Mouse (Mus musculus) heart, postnatal 4 days (tissue): ENCODE data around the gene Dync1li1. TPM values are rescaled to one million over a fixed set of nuclear protein-coding genes. Genes with fewer than 3 reads are reported as not detected.
"Not testable (repeated sequence)": the region's sequence is repeated elsewhere in the genome, so short reads cannot be mapped to it uniquely, and the experiment has no call there.

Experiments
- DNase-seq: peaks from one replicate; pipeline ENCODE4 v3.0.0; 2021
- total RNA-seq, 2 experiments: library from RNA; stranded (reverse); gene quantifications; 2 replicates each; pipeline ENCODE4 v1.2.3; 2021

Dync1li1 gene
- total RNA-seq, 2 experiments from 2014 or later: 77.0 to 77.2 TPM

DNA sequence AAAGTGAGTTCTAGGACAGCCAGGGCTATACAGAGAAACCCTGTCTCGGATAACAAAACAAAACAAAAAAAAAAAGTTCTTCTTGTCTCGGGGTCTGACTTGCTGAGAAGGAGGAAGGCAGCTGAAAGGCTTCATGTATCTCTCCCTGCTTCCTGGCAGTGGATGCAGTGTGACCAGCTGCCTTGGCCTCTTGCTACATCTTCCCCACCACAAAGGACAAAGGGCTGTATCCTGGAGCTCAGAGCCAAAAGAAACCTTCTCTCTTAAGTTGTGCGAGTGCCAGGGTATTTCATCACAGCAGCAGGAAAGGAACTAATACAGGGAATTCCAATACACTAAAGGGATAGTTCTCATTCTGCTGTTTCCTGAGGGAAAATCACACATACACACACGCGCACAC lies 10.0 kb upstream of the Dync1li1 start:
- no peak for DNase-seq

- DNase-seq: no peak
Measured at GRCm38 (mm10) chr9:114679944-114680343, 8.6 kb upstream of the Dync1li1 start.

- no peak for DNase-seq
Measured at GRCm38 (mm10) chr9:114680531-114680930, 8.1 kb upstream of the Dync1li1 start.

GRCm38 (mm10) chr9:114682193-114682592 lies 6.4 kb upstream of the Dync1li1 start:
- DNase-seq: no peak

GRCm38 (mm10) chr9:114686245-114686644 lies 2.3 kb upstream of the Dync1li1 start:
- no peak for DNase-seq

- no peak for DNase-seq
Measured at GRCm38 (mm10) chr9:114687639-114688038, 951 bp upstream of the Dync1li1 start.

- DNase-seq: no peak
Measured at GRCm38 (mm10) chr9:114688953-114689407, 390 bp downstream of the Dync1li1 start.

- DNase-seq: no peak
Measured at GRCm38 (mm10) chr9:114690119-114690601, 1.6 kb downstream of the Dync1li1 start.

GRCm38 (mm10) chr9:114691112-114691511 lies 2.5 kb downstream of the Dync1li1 start:
- no peak for DNase-seq

GRCm38 (mm10) chr9:114695662-114696061 lies 7.1 kb downstream of the Dync1li1 start:
- not testable (repeated sequence) for DNase-seq

GRCm38 (mm10) chr9:114697072-114697471 lies 8.5 kb downstream of the Dync1li1 start:
- no peak for DNase-seq

DNA sequence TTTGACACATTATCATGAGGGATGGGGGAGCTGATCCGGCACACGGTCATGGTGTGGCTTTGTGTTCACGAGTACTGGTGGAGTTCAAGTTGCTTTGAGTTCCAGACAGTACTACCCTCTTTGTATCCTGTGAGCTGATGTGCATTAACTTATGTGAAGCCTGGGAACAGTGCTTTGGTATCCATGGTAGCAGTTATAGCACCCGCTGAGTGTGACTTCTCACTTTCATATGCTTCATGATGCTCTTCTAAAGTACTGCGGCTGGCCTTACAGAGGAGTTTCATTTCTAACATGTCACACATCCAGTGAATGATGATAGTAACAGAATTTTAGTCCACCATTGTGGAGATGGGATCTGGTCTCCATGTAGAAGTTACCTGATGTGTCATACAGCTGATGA lies 9.3 kb downstream of the Dync1li1 start:
- DNase-seq: no peak

DNA sequence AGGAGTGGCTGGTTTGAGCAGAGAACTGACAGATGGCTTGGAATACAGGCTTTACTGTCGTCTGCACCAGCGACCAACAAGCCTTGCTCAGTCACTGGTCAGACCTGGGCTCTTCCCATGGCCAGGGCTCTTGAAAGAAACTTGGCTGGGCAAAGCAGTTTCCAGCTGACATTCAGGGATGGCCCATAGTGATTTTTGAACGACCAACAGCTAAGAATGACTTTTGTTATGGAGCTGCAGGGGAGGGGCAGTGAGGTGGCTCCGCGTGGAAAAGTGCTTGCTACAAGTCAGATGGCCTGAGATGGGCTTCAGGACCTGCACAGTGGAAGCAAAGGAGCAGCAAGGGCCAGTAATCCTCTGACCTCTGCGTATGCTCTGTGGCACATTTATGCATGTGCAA lies 10.7 kb downstream of the Dync1li1 start:
- no peak for DNase-seq

GRCm38 (mm10) chr9:114699882-114700665 lies 11.5 kb downstream of the Dync1li1 start:
- DNase-seq: no peak

GRCm38 (mm10) chr9:114701031-114701430 lies 12.4 kb downstream of the Dync1li1 start:
- DNase-seq: no peak

- no peak for DNase-seq
Measured at GRCm38 (mm10) chr9:114701921-114702320, 13.3 kb downstream of the Dync1li1 start.

- DNase-seq: no peak
Measured at GRCm38 (mm10) chr9:114707805-114708204, 19.2 kb downstream of the Dync1li1 start.

GRCm38 (mm10) chr9:114710345-114710744 lies 21.8 kb downstream of the Dync1li1 start:
- DNase-seq: peak; percentile 34

GRCm38 (mm10) chr9:114713481-114713880 lies 24.9 kb downstream of the Dync1li1 start:
- no peak for DNase-seq

- DNase-seq: no peak
Measured at GRCm38 (mm10) chr9:114716677-114717331, 28.2 kb downstream of the Dync1li1 start.

GRCm38 (mm10) chr9:114727315-114727714 lies 38.7 kb downstream of the Dync1li1 start:
- DNase-seq: peak; percentile 68

- not testable (repeated sequence) for DNase-seq
Measured at GRCm38 (mm10) chr9:114728432-114728831, 39.8 kb downstream of the Dync1li1 start.

GRCm38 (mm10) chr9:114729911-114730805 lies 41.6 kb downstream of the Dync1li1 start:
- no peak for DNase-seq
